21 mouse cellular contexts compared by ENCODE assay signal in genomic region chr6:118380630-118381029, GRCm38 (mm10). TPM values are rescaled to one million over a fixed set of nuclear protein-coding genes. Genes with fewer than 3 reads are reported as not detected.
DNase-seq lines count a peak whose midpoint lies in the region; ATAC-seq lines count a peak whose summit lies in the region.
"Had no signal": no experiment of that assay in that cellular context is flagged by ENCODE, and none has a peak within 500 bp of the region (broad histone marks: within the 10 kb centered on the region; RNA-seq: fewer than 3 reads in every experiment).

No protein-coding gene starts in this region.

- H3K9me3 ChIP-seq in megakaryocyte, embryonic 14.5 days = no peaks in the 10 kb centered on the region
- H3K9me3 ChIP-seq: embryonic facial prominence, embryonic 10.5 days; embryonic facial prominence, embryonic 12.5 days; forebrain, embryonic 13.5 days; forebrain, embryonic 15.5 days had no signal

- peaks cover 44% of the 10 kb centered on the region for H3K36me3 ChIP-seq in megakaryocyte, embryonic 14.5 days (replicated peaks; ENCODE audit: low read length)

- peaks cover 21% of the 10 kb centered on the region for H3K27me3 ChIP-seq in megakaryocyte, embryonic 14.5 days (replicated peaks)
- H3K27me3 ChIP-seq: forebrain, embryonic 15.5 days had no signal

- H3K4me3 ChIP-seq in megakaryocyte, embryonic 14.5 days (replicated peaks) = peak overlapping the region; percentile 62
- H3K4me3 ChIP-seq: embryonic facial prominence, embryonic 10.5 days; embryonic facial prominence, embryonic 12.5 days; forebrain, embryonic 13.5 days; forebrain, embryonic 15.5 days had no signal

- DNase-seq in heart, adult 11 months = peak; percentile 56
- no peak for DNase-seq in heart, postnatal 4 days
- DNase-seq in MEL-GATA-1-ER (ENCODE audit: extremely low read depth, low read depth) = peak; percentile 52
- no peak for DNase-seq in kidney, postnatal 36 days
- DNase-seq in left cerebral cortex, adult 18-20 months (ENCODE audit: low spot score in 2 of 2) = no peak
- DNase-seq: adrenal gland, adult 8-10 months; adrenal gland, postnatal 14 days; adrenal gland, postnatal 36 days; cerebellum, adult 11-12 months; cerebellum, adult 2 months; cerebellum, adult 9-10 months; cerebellum, postnatal 10 days; cerebellum, postnatal 25 days; forebrain, postnatal 0 days had no signal

- ATAC-seq in megakaryocyte, adult 5-6 weeks (ENCODE audit: poor library complexity, severe bottlenecking) = no peak
- ATAC-seq: activated CD4-positive, CD25-positive, alpha-beta regulatory T cell, adult 4 months had no signal

- peaks cover 64% of the 10 kb centered on the region for H3K4me1 ChIP-seq in megakaryocyte, embryonic 14.5 days

RNA-seq across cellular contexts. Expression of gene Bms1, which starts 38.6 kb away (rescaled TPM):
- total RNA-seq in heart, postnatal 4 days (2021) = 10 to 100 TPM; 19.9 to 23.6 TPM
- polyA plus RNA-seq in megakaryocyte, embryonic 14.5 days (2012; ENCODE audit: insufficient read depth, low replicate concordance) = 5.7 and 15.7 TPM in 2 replicates
- total RNA-seq in megakaryocyte, adult 5-6 weeks (2015) = 20.4 and 23.3 TPM in 2 replicates
- 53.9 and 57.7 TPM in 2 replicates for total RNA-seq in megakaryocyte, adult 5-6 weeks (2017)
- total RNA-seq in left cerebral cortex, adult 18-20 months (2021) = 10 to 100 TPM; 30.2 to 30.3 TPM

Comparison
In these comparisons a context has a peak if more than half of its experiments do, and no peak if none do; other contexts are left out.
1. DNase-seq: peak in heart, adult 11 months (single experiment) and MEL-GATA-1-ER (single experiment); none in heart, postnatal 4 days (single experiment), kidney, postnatal 36 days (0 of 2) and left cerebral cortex, adult 18-20 months (0 of 2).